Mouse (Mus musculus) large intestine, adult 2 months (tissue): Measurements from ENCODE around the gene C1qtnf6. TPM values are rescaled to one million over a fixed set of nuclear protein-coding genes. Genes with fewer than 3 reads are reported as not detected.
A peak's percentile ranks its signal among the peaks of the same experiment; 100 is the strongest.

Experiments used
- DNase-seq: peaks from one replicate; pipeline ENCODE4 v3.0.0-alpha.2; 2012; ENCODE audit warnings: low read depth, low spot score
- WGBS: fragments of 180-500 bp; shearing (Covaris S2); methylation state at CpG from one replicate; pipeline ENCODE4 v1.1.7; 2018; 5-methylcytosine and 5-hydroxymethylcytosine counted together
- polyA plus RNA-seq: library from polyadenylated mRNA; depleted of rRNA; stranded (reverse); fragments of >200 nt; gene quantifications from 2 replicates; pipeline ENCODE4 v1.2.3, GENCODE M21; 2012

The C1qtnf6 gene
- polyA plus RNA-seq, 1 experiment: 13.4 TPM

- 29% methylated on average over 5 of the region's 5 CpGs for WGBS
- DNase-seq: no peak
These were observed 16.5 kb upstream of the C1qtnf6 start for GRCm38 (mm10) chr15:78547415-78548335.

- 60% methylated on average over 4 of the region's 4 CpGs for WGBS
- DNase-seq: no peak
These were observed 14.8 kb upstream of the C1qtnf6 start for GRCm38 (mm10) chr15:78546060-78546459.

- DNase-seq: no peak
- WGBS: 16% methylated on average over 14 of the region's 14 CpGs
These were observed 13.4 kb upstream of the C1qtnf6 start, which contains the start of gene Sstr3 for GRCm38 (mm10) chr15:78544561-78545001. Sstr3 (minus strand) TSS chr15:78544685.

- DNase-seq: no peak
- WGBS: 84% methylated on average over 15 of the region's 15 CpGs
These were observed 12.8 kb upstream of the C1qtnf6 start for GRCm38 (mm10) chr15:78544041-78544440.

- DNase-seq: no peak
- WGBS: 39% methylated on average over 7 of the region's 7 CpGs
These were observed 11.6 kb upstream of the C1qtnf6 start for GRCm38 (mm10) chr15:78542767-78543303.

- DNase-seq: no peak
- WGBS: 27% methylated on average over 3 of the region's 3 CpGs
These were observed 11.0 kb upstream of the C1qtnf6 start for GRCm38 (mm10) chr15:78542098-78542766.

- WGBS: 27% methylated on average over 3 of the region's 3 CpGs
- DNase-seq: no peak
These were observed 10.4 kb upstream of the C1qtnf6 start for GRCm38 (mm10) chr15:78541606-78542005.

- no peak for DNase-seq
- WGBS: 85% methylated on average over 3 of the region's 3 CpGs
These were observed 9.8 kb upstream of the C1qtnf6 start for GRCm38 (mm10) chr15:78541036-78541435.

GRCm38 (mm10) chr15:78535723-78536421 is 4.7 kb upstream of the C1qtnf6 start:
- 67% methylated on average over 10 of the region's 10 CpGs for WGBS
- no peak for DNase-seq

GRCm38 (mm10) chr15:78533346-78533835 is 2.2 kb upstream of the C1qtnf6 start:
- WGBS: 30% methylated on average over 10 of the region's 10 CpGs
- peak; percentile 88 for DNase-seq

GRCm38 (mm10) chr15:78532566-78533345 is 1.5 kb upstream of the C1qtnf6 start:
- 19% methylated on average over 10 of the region's 10 CpGs for WGBS
- peak; percentile 74 for DNase-seq

- DNase-seq: peak; percentile 94
- WGBS: under 1% methylated on average over 25 of the region's 25 CpGs
These were observed 769 bp upstream of the C1qtnf6 start for GRCm38 (mm10) chr15:78531901-78532469.

GRCm38 (mm10) chr15:78531451-78531720 is 170 bp upstream of the C1qtnf6 start:
- no peak for DNase-seq
- 25% methylated on average over 4 of the region's 4 CpGs for WGBS

- no peak for DNase-seq
- WGBS: 64% methylated on average over 3 of the region's 3 CpGs
These were observed 1.1 kb downstream of the C1qtnf6 start for GRCm38 (mm10) chr15:78530141-78530540.

GRCm38 (mm10) chr15:78529428-78529990 is 1.7 kb downstream of the C1qtnf6 start:
- WGBS: 14% methylated on average over 15 of the region's 15 CpGs
- no peak for DNase-seq

GRCm38 (mm10) chr15:78528726-78529411 is 2.3 kb downstream of the C1qtnf6 start:
- no peak for DNase-seq
- WGBS: 29% methylated on average over 11 of the region's 11 CpGs

GRCm38 (mm10) chr15:78527973-78528372 is 3.2 kb downstream of the C1qtnf6 start:
- no peak for DNase-seq

GRCm38 (mm10) chr15:78524163-78524562 is 7.1 kb downstream of the C1qtnf6 start:
- 92% methylated on average over 5 of the region's 5 CpGs for WGBS
- no peak for DNase-seq

More at GRCm38 (mm10) chr15:78527973-78528372, 3.2 kb downstream of the C1qtnf6 start:
- 70% methylated on average over 7 of the region's 7 CpGs for WGBS
